Mouse (Mus musculus): Measurements from ENCODE around the gene Foxa1.
A peak's percentile ranks its signal among the peaks of the same experiment; 100 is the strongest.

DNA sequence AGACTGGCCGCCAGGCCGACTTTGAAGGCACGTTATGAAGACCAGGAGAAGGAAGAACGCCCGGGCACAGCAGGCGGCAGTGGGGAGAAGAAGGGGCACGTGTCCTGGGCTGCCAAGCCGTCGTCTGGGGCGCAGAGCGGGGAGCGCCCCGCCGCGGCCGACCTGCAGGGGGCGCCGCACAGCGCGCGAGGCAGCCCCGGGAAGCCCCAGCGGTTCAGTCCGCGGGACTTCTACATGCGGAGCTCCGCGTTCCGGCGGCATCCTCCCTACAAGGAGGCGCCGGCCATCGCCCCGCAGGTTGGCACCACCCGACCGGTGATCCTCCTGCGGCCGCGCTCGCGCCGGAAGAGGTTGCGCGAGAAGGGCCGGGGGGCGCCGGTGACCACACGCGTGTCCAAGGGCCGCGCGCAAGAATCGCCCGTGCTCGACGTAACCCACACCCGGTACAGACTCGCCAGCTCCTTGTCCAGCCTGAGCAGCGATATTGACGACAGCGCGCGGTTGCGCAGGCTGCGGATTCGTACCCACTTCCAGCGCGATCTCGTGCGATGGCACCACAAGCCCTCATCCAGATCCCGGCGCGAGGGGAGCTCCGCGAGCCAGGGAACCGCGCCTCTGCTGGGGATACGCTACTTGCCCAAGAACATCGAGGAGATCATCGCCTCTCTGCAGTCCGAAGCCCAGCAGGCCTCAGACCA lies 29.4 kb upstream of the Foxa1 start:
- TF ChIP-seq POLR2A (IDR thresholded peaks at IDR 0.05; ENCODE audit: low read depth, low read length): no peak
- peak; percentile 32; the same call in 1 of the 2 replicates for TF ChIP-seq CTCF (conservative IDR thresholded peaks at IDR 0.05; ENCODE audit: insufficient read depth, insufficient read length, low read depth, low read length)

All from kidney, adult 2 months (tissue).